Mouse (Mus musculus): ENCODE results near the gene Pde8b. TPM values are rescaled to one million over a fixed set of nuclear protein-coding genes. Genes with fewer than 3 reads are reported as not detected.

Gene Pde8b
- polyA plus RNA-seq, 1 experiment from 2014 or later = 3.5 TPM

GRCm38 (mm10) chr13:95176399-95176798 is 73.7 kb downstream of the Pde8b start:
- 86% methylated on average over 5 of the region's 5 CpGs for WGBS
- Histone ChIP-seq H3K36me3 (no peaks in the 10 kb centered on the region), H3K9ac (replicated peaks) (no peak overlapping the region), H3K27me3 (no peaks in the 10 kb centered on the region), H3K4me1 (no peaks in the 10 kb centered on the region), H3K4me2 (replicated peaks) (no peak overlapping the region), H3K4me3 (no peak overlapping the region), H3K9me3 (no peaks in the 10 kb centered on the region), H3K27ac (replicated peaks) (no peak overlapping the region)
- no peak for ATAC-seq (ENCODE audit: low FRiP score, low read depth)

GRCm38 (mm10) chr13:95174253-95174652 is 75.9 kb downstream of the Pde8b start:
- H3K4me3 ChIP-seq = no peak overlapping the region
- ATAC-seq (ENCODE audit: low FRiP score, low read depth) = no peak
- no peaks in the 10 kb centered on the region for H3K9me3 ChIP-seq
- WGBS = 83% methylated on average over 6 of the region's 6 CpGs
- H3K27ac ChIP-seq (replicated peaks) = no peak overlapping the region
- no peak overlapping the region for H3K4me2 ChIP-seq (replicated peaks)
- no peaks in the 10 kb centered on the region for H3K4me1 ChIP-seq
- no peak overlapping the region for H3K9ac ChIP-seq (replicated peaks)
- H3K36me3 ChIP-seq = no peaks in the 10 kb centered on the region
- no peaks in the 10 kb centered on the region for H3K27me3 ChIP-seq

GRCm38 (mm10) chr13:95172346-95172745 is 77.8 kb downstream of the Pde8b start:
- WGBS = 91% methylated on average over 4 of the region's 4 CpGs
- Histone ChIP-seq H3K36me3 (no peaks in the 10 kb centered on the region), H3K4me1 (no peaks in the 10 kb centered on the region)

GRCm38 (mm10) chr13:95160211-95160610 is 89.9 kb downstream of the Pde8b start:
- Histone ChIP-seq H3K4me2 (replicated peaks) (no peak overlapping the region), H3K9ac (replicated peaks) (no peak overlapping the region), H3K4me3 (no peak overlapping the region), H3K27me3 (no peaks in the 10 kb centered on the region), H3K27ac (replicated peaks) (no peak overlapping the region), H3K36me3 (no peaks in the 10 kb centered on the region), H3K4me1 (no peaks in the 10 kb centered on the region), H3K9me3 (no peaks in the 10 kb centered on the region)
- 92% methylated on average over 3 of the region's 3 CpGs for WGBS
- no peak for ATAC-seq (ENCODE audit: low FRiP score, low read depth)

More at GRCm38 (mm10) chr13:95172346-95172745, 77.8 kb downstream of the Pde8b start:
- no peaks in the 10 kb centered on the region for H3K9me3 ChIP-seq
- no peak overlapping the region for H3K4me3 ChIP-seq
- no peaks in the 10 kb centered on the region for H3K27me3 ChIP-seq
- no peak overlapping the region for H3K9ac ChIP-seq (replicated peaks)
- H3K27ac ChIP-seq (replicated peaks) = no peak overlapping the region
- no peak overlapping the region for H3K4me2 ChIP-seq (replicated peaks)
- ATAC-seq (ENCODE audit: low FRiP score, low read depth) = no peak

GRCm38 (mm10) chr13:95158986-95159385 is 91.2 kb downstream of the Pde8b start:
- Histone ChIP-seq H3K27ac (replicated peaks) (no peak overlapping the region), H3K4me3 (no peak overlapping the region), H3K9ac (replicated peaks) (no peak overlapping the region), H3K4me2 (replicated peaks) (no peak overlapping the region), H3K27me3 (no peaks in the 10 kb centered on the region), H3K36me3 (no peaks in the 10 kb centered on the region), H3K9me3 (no peaks in the 10 kb centered on the region), H3K4me1 (no peaks in the 10 kb centered on the region)
- ATAC-seq (ENCODE audit: low FRiP score, low read depth) = no peak
- 88% methylated on average over 7 of the region's 7 CpGs for WGBS

- no peak for ATAC-seq (ENCODE audit: low FRiP score, low read depth)
- no peaks in the 10 kb centered on the region for H3K36me3 ChIP-seq
- H3K9ac ChIP-seq (replicated peaks) = no peak overlapping the region
- H3K9me3 ChIP-seq = 0 out of 2 replicates have a peak, but pooled peaks cover 4% of the 10 kb centered on the region
- no peaks in the 10 kb centered on the region for H3K4me1 ChIP-seq
- no peak overlapping the region for H3K4me3 ChIP-seq
- no peaks in the 10 kb centered on the region for H3K27me3 ChIP-seq
- H3K27ac ChIP-seq (replicated peaks) = no peak overlapping the region
- no peak overlapping the region for H3K4me2 ChIP-seq (replicated peaks)
These were observed 105.4 kb downstream of the Pde8b start for GRCm38 (mm10) chr13:95144746-95145145.

- 83% methylated on average over 4 of the region's 4 CpGs for WGBS
- Histone ChIP-seq H3K36me3 (no peaks in the 10 kb centered on the region), H3K27me3 (no peaks in the 10 kb centered on the region), H3K4me2 (replicated peaks) (no peak overlapping the region), H3K4me1 (no peaks in the 10 kb centered on the region), H3K4me3 (no peak overlapping the region), H3K9ac (replicated peaks) (no peak overlapping the region), H3K27ac (replicated peaks) (no peak overlapping the region), H3K9me3 (0 out of 2 replicates have a peak, but pooled peaks cover 4% of the 10 kb centered on the region)
- ATAC-seq (ENCODE audit: low FRiP score, low read depth) = no peak
These were observed 109.6 kb downstream of the Pde8b start for GRCm38 (mm10) chr13:95140460-95141079.

- 94% methylated on average over 7 of the region's 7 CpGs for WGBS
- no peaks in the 10 kb centered on the region for H3K4me1 ChIP-seq
These were observed 114.6 kb downstream of the Pde8b start for GRCm38 (mm10) chr13:95135326-95136150.

GRCm38 (mm10) chr13:95131848-95132247 is 118.3 kb downstream of the Pde8b start:
- no peak overlapping the region for H3K27ac ChIP-seq (replicated peaks)
- no peak for ATAC-seq (ENCODE audit: low FRiP score, low read depth)
- no peaks in the 10 kb centered on the region for H3K4me1 ChIP-seq
- no peak overlapping the region for H3K4me2 ChIP-seq (replicated peaks)
- 45% methylated on average over 4 of the region's 4 CpGs for WGBS
- no peaks in the 10 kb centered on the region for H3K27me3 ChIP-seq
- no peak overlapping the region for H3K9ac ChIP-seq (replicated peaks)
- H3K4me3 ChIP-seq = no peak overlapping the region
- H3K9me3 ChIP-seq = no peaks in the 10 kb centered on the region
- no peaks in the 10 kb centered on the region for H3K36me3 ChIP-seq

More at GRCm38 (mm10) chr13:95135326-95136150, 114.6 kb downstream of the Pde8b start:
- Histone ChIP-seq H3K36me3 (no peaks in the 10 kb centered on the region), H3K9me3 (no peaks in the 10 kb centered on the region), H3K27ac (replicated peaks) (no peak overlapping the region), H3K4me3 (no peak overlapping the region), H3K4me2 (replicated peaks) (no peak overlapping the region), H3K9ac (replicated peaks) (no peak overlapping the region), H3K27me3 (no peaks in the 10 kb centered on the region)
- no peak for ATAC-seq (ENCODE audit: low FRiP score, low read depth)

GRCm38 (mm10) chr13:95131041-95131440 is 119.1 kb downstream of the Pde8b start:
- WGBS = 25% methylated on average over 1 of the region's 1 CpGs
- no peaks in the 10 kb centered on the region for H3K27me3 ChIP-seq
- H3K36me3 ChIP-seq = no peaks in the 10 kb centered on the region
- no peak for ATAC-seq (ENCODE audit: low FRiP score, low read depth)
- H3K9ac ChIP-seq (replicated peaks) = no peak overlapping the region
- no peaks in the 10 kb centered on the region for H3K9me3 ChIP-seq
- H3K27ac ChIP-seq (replicated peaks) = no peak overlapping the region
- no peak overlapping the region for H3K4me3 ChIP-seq
- no peak overlapping the region for H3K4me2 ChIP-seq (replicated peaks)
- H3K4me1 ChIP-seq = no peaks in the 10 kb centered on the region

GRCm38 (mm10) chr13:95127288-95127687 is 122.8 kb downstream of the Pde8b start:
- Histone ChIP-seq H3K4me2 (replicated peaks) (no peak overlapping the region), H3K27ac (replicated peaks) (no peak overlapping the region), H3K4me1 (no peaks in the 10 kb centered on the region), H3K36me3 (no peaks in the 10 kb centered on the region), H3K27me3 (no peaks in the 10 kb centered on the region), H3K9me3 (no peaks in the 10 kb centered on the region), H3K9ac (replicated peaks) (no peak overlapping the region), H3K4me3 (no peak overlapping the region)
- 81% methylated on average over 10 of the region's 10 CpGs for WGBS
- ATAC-seq (ENCODE audit: low FRiP score, low read depth) = no peak

GRCm38 (mm10) chr13:95126801-95127200 is 123.3 kb downstream of the Pde8b start:
- Histone ChIP-seq H3K4me1 (no peaks in the 10 kb centered on the region), H3K27ac (replicated peaks) (no peak overlapping the region), H3K4me3 (no peak overlapping the region), H3K27me3 (no peaks in the 10 kb centered on the region), H3K4me2 (replicated peaks) (no peak overlapping the region), H3K36me3 (no peaks in the 10 kb centered on the region), H3K9ac (replicated peaks) (no peak overlapping the region), H3K9me3 (no peaks in the 10 kb centered on the region)
- WGBS = 90% methylated on average over 10 of the region's 10 CpGs
- no peak for ATAC-seq (ENCODE audit: low FRiP score, low read depth)

Measured in midbrain, embryonic 12.5 days (tissue).